Mouse (Mus musculus): ENCODE measurements around the gene Tmem53. TPM values are rescaled to one million over a fixed set of nuclear protein-coding genes. Genes with fewer than 3 reads are reported as not detected.
"Not testable (repeated sequence)": the region's sequence is repeated elsewhere in the genome, so short reads cannot be mapped to it uniquely, and the experiment has no call there.

Tmem53 gene
- polyA plus RNA-seq, 1 experiment from 2014 or later: 17.6 TPM

DNA sequence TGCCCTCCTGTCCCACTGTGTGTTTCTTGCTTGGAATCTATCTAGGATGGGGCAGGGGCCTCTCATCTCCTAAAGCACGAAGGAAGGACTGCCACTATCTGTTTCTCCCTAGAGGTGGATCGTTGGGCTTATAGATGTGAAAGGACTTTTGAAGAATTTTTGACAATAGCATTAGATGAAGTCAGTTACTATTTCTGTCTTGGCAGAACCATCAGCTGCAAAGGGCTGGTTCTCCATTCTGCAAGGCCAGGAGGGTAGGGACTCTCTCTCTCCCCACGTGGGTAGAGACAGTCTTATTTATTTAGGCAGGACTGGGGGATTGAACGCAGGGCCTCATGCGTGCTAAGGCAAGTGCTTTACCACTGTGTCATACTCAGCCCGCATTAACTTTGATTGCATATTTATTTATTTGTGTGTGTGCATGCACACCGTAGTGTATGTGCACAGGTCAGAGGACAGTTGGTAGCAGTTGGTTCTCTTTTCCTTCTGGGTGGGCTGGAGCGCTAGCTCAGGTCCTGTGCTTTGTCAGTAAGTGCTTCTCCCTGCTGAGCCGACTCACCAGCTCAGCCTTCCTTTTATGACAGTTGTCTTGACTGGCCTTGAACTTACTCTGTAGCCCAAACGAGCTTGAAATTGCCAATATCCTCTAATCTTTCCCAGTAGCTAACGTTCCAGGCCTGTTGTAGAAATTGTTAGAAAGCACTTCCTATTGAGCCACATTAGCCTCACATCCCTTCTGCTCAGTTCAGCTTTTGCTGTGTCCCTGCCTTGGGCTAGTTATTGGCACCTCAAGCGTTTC lies 1.7 kb downstream of the Tmem53 start:
- H3K9me3 ChIP-seq: no peaks in the 10 kb centered on the region
- no peak overlapping the region for H3K27ac ChIP-seq
- no peak for ATAC-seq (ENCODE audit: borderline replicate concordance, extremely low read depth, low FRiP score, low TSS enrichment)
- no peak overlapping the region for H3K9ac ChIP-seq
- H3K36me3 ChIP-seq: no peaks in the 10 kb centered on the region
- peaks cover 31% of the 10 kb centered on the region for H3K4me1 ChIP-seq
- H3K27me3 ChIP-seq: no peaks in the 10 kb centered on the region
- no peak overlapping the region for H3K4me2 ChIP-seq
- 58% methylated on average over 12 of the region's 12 CpGs for WGBS
- H3K4me3 ChIP-seq: no peak overlapping the region

GRCm38 (mm10) chr4:117254017-117254627 lies 2.4 kb downstream of the Tmem53 start:
- H3K9me3 ChIP-seq: no peaks in the 10 kb centered on the region
- H3K9ac ChIP-seq: no peak overlapping the region
- H3K4me1 ChIP-seq: peaks cover 31% of the 10 kb centered on the region
- H3K4me3 ChIP-seq: no peak overlapping the region
- no peak overlapping the region for H3K27ac ChIP-seq
- no peaks in the 10 kb centered on the region for H3K27me3 ChIP-seq
- no peak for ATAC-seq (ENCODE audit: borderline replicate concordance, extremely low read depth, low FRiP score, low TSS enrichment)
- no peak overlapping the region for H3K4me2 ChIP-seq
- 54% methylated on average over 5 of the region's 5 CpGs for WGBS
- no peaks in the 10 kb centered on the region for H3K36me3 ChIP-seq

DNA sequence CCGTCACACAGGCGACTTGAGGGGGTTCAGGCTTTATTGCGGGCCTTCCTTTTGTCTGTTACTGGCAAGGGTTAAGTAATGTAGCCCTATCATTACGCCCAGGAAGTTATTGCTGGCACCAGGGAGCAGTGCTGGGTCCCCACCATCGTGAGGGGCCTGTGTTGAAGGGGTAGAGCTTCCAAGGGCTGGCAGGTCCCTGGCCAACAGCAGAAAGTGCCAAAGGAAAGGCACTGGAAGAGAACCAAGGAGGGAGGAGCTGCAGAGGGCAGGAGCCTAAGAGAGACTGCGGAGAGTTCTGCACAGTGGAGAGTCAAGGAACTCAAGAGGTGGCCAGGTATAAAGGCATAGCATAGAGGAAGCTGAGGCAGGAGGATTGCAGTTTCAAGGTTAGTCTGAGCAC lies 2.9 kb downstream of the Tmem53 start:
- Histone ChIP-seq H3K9ac (no peak overlapping the region), H3K9me3 (no peaks in the 10 kb centered on the region), H3K27ac (no peak overlapping the region), H3K36me3 (no peaks in the 10 kb centered on the region), H3K4me1 (peaks cover 31% of the 10 kb centered on the region), H3K27me3 (no peaks in the 10 kb centered on the region), H3K4me2 (no peak overlapping the region), H3K4me3 (no peak overlapping the region)
- ATAC-seq (ENCODE audit: borderline replicate concordance, extremely low read depth, low FRiP score, low TSS enrichment): no peak
- 62% methylated on average over 6 of the region's 6 CpGs for WGBS

DNA sequence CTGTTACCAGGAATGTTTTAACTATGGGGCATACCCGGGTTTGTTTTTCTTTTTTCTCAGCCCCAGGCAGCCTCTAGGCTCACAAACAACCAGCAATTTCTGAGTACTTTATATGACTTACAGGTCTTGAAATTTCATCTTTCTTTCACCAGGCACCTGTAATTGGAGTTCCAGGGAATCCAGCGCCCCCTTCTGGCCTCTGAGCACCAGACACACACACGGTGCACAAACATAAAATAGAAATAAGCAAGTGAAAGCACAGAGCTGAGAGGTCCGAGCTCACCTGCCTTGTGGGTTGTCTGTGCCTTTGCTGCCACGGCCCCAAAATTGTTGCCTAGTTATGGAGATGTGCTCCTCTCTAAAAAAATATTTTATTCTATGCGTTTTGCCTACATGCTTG lies 8.2 kb downstream of the Tmem53 start:
- H3K9ac ChIP-seq; H3K4me1 ChIP-seq; H3K27me3 ChIP-seq; H3K4me2 ChIP-seq; ATAC-seq (ENCODE audit: borderline replicate concordance, extremely low read depth, low FRiP score, low TSS enrichment); H3K27ac ChIP-seq; H3K4me3 ChIP-seq; H3K36me3 ChIP-seq; H3K9me3 ChIP-seq: not testable (repeated sequence)
- WGBS: 74% methylated on average over 6 of the region's 6 CpGs

DNA sequence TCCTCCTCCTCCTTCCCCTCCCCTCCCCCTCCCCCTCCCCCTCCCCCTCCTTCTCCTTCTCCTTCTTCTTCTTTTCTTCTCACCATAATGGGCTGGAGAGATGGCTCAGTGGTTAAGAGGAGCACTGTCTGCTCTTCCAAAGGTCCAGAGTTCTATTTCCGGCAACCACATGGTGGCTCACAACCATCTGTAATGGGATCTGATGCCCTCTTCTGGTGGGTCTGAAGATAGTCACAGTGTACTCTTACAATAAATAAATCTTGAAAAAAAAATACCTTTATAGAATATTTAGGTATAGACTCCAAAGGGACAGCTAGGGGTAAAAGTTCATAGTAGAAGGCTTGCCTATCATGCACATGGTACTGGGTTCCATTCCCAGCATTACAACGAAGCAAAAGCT lies 9.5 kb downstream of the Tmem53 start:
- H3K4me3 ChIP-seq: no peak overlapping the region
- H3K4me1 ChIP-seq: no peaks in the 10 kb centered on the region
- no peak for ATAC-seq (ENCODE audit: borderline replicate concordance, extremely low read depth, low FRiP score, low TSS enrichment)
- H3K27ac ChIP-seq: no peak overlapping the region
- no peak overlapping the region for H3K9ac ChIP-seq
- H3K36me3 ChIP-seq: no peaks in the 10 kb centered on the region
- H3K9me3 ChIP-seq: no peaks in the 10 kb centered on the region
- no peaks in the 10 kb centered on the region for H3K27me3 ChIP-seq
- no peak overlapping the region for H3K4me2 ChIP-seq
- WGBS: 74% methylated on average over 2 of the region's 2 CpGs

GRCm38 (mm10) chr4:117262101-117262913 lies 10.6 kb downstream of the Tmem53 start:
- WGBS: 57% methylated on average over 13 of the region's 13 CpGs
- no peaks in the 10 kb centered on the region for H3K9me3 ChIP-seq
- no peak overlapping the region for H3K9ac ChIP-seq
- no peak for ATAC-seq (ENCODE audit: borderline replicate concordance, extremely low read depth, low FRiP score, low TSS enrichment)
- H3K27ac ChIP-seq: no peak overlapping the region
- H3K36me3 ChIP-seq: no peaks in the 10 kb centered on the region
- no peaks in the 10 kb centered on the region for H3K4me1 ChIP-seq
- no peak overlapping the region for H3K4me3 ChIP-seq
- no peaks in the 10 kb centered on the region for H3K27me3 ChIP-seq
- no peak overlapping the region for H3K4me2 ChIP-seq

DNA sequence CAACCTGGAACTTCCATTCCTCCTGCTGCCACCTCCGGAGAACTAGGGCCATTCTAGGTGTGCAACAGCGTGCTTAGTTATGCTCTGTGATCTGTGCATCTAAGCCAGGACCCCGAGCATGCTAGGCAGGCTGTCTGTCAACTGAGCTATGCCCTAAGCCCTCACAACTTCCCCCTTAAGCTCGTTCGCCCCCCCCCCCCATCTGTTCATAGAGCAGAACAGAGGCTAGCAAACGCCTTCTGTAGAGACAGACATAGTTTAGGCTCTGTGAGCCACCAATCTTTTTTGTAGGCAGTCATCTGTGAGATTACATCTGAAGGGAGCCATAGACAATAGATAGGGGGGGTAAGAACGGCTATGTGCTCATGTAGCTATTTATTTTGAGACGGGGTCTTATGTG lies 11.2 kb downstream of the Tmem53 start:
- Histone ChIP-seq H3K4me1 (no peaks in the 10 kb centered on the region), H3K27me3 (no peaks in the 10 kb centered on the region), H3K27ac (no peak overlapping the region), H3K4me3 (no peak overlapping the region), H3K36me3 (no peaks in the 10 kb centered on the region), H3K9ac (no peak overlapping the region), H3K4me2 (no peak overlapping the region), H3K9me3 (no peaks in the 10 kb centered on the region)
- 72% methylated on average over 8 of the region's 8 CpGs for WGBS
- no peak for ATAC-seq (ENCODE audit: borderline replicate concordance, extremely low read depth, low FRiP score, low TSS enrichment)

DNA sequence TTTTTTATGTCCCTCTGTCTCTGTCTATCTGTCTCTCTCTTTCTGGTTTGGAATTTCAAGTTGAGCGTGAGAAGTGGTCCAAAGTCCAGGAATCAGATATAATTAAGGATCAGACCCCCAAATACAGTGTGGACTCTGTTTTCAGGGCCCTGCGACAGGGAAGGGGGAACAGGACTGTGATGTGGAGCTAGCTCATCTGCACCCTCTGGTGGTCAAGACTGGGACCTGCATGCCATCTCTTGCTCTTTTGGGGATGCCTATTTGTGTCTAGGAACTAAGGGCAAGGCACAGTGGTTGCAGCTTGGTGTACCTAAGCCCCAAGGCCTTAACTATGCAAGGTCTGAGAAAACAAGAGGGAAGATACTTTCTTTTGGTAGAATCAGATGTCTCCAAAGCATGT lies 15.5 kb downstream of the Tmem53 start:
- Histone ChIP-seq H3K4me3 (no peak overlapping the region), H3K36me3 (peaks cover 9% of the 10 kb centered on the region), H3K9me3 (no peaks in the 10 kb centered on the region), H3K27me3 (no peaks in the 10 kb centered on the region), H3K27ac (no peak overlapping the region), H3K4me2 (no peak overlapping the region), H3K9ac (no peak overlapping the region), H3K4me1 (no peaks in the 10 kb centered on the region)
- WGBS: 14% methylated on average over 2 of the region's 2 CpGs
- ATAC-seq (ENCODE audit: borderline replicate concordance, extremely low read depth, low FRiP score, low TSS enrichment): no peak

DNA sequence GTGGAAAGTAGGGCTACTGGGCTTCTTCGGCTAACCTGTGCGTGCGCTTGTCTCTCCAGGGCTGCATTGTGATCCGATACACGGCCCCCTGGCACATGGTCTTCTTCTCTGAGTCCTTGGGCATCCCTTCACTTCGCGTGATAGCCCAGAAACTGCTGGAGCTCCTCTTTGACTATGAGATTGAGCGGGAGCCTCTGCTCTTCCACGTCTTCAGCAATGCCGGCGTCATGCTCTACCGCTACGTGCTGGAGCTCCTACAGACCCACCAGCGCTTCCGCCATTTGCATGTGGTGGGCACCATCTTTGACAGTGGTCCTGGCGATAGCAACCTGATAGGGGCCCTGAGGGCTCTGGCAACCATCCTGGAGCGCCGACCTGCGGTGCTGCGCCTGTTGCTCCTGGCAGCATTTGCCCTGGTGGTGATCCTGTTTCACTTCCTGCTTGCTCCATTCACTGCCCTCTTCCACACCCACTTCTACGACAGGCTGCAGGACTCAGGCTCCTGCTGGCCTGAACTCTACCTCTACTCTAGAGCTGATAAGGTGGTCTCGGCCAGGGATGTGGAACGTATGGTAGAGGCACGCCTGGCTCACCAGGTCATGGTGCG lies 16.2 kb downstream of the Tmem53 start:
- no peak for ATAC-seq (ENCODE audit: borderline replicate concordance, extremely low read depth, low FRiP score, low TSS enrichment)
- no peaks in the 10 kb centered on the region for H3K27me3 ChIP-seq
- H3K4me3 ChIP-seq: no peak overlapping the region
- peaks cover 16% of the 10 kb centered on the region for H3K36me3 ChIP-seq
- no peaks in the 10 kb centered on the region for H3K4me1 ChIP-seq
- H3K9me3 ChIP-seq: no peaks in the 10 kb centered on the region
- WGBS: 86% methylated on average over 25 of the region's 25 CpGs
- no peak overlapping the region for H3K9ac ChIP-seq
- H3K4me2 ChIP-seq: no peak overlapping the region
- no peak overlapping the region for H3K27ac ChIP-seq

- Histone ChIP-seq H3K4me3 (no peak overlapping the region), H3K36me3 (peaks cover 38% of the 10 kb centered on the region), H3K4me1 (no peaks in the 10 kb centered on the region), H3K9ac (no peak overlapping the region), H3K9me3 (0 out of 2 replicates have a peak, but pooled peaks cover 6% of the 10 kb centered on the region), H3K4me2 (no peak overlapping the region), H3K27ac (no peak overlapping the region), H3K27me3 (no peaks in the 10 kb centered on the region)
- WGBS: 10% methylated on average over 6 of the region's 6 CpGs
- ATAC-seq (ENCODE audit: borderline replicate concordance, extremely low read depth, low FRiP score, low TSS enrichment): peak; percentile 15; the same call in 1 of the 2 replicates
Observed at GRCm38 (mm10) chr4:117270278-117270677, 18.5 kb downstream of the Tmem53 start.

DNA sequence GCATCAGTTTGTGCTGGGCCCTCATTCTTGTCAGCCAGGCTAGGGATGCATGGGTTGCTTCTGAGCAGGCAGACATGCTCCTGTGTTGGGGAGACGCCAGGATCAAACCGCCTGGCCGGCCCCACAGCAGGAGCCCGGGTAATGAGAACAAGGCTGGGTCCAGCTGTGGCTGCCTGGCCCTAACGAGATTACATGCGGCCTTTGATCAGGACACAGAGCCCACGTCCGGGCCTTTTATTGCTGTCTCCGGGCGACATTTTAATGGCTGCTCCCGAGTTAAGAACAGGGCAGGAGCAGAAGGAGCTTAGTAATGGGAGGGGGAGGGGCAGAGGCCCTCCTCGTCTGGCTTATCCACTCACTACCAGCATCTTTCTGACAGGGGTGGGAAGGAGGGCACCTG lies 20.7 kb downstream of the Tmem53 start:
- no peak overlapping the region for H3K4me3 ChIP-seq
- no peak overlapping the region for H3K27ac ChIP-seq
- H3K27me3 ChIP-seq: no peaks in the 10 kb centered on the region
- H3K9ac ChIP-seq: no peak overlapping the region
- no peak for ATAC-seq (ENCODE audit: borderline replicate concordance, extremely low read depth, low FRiP score, low TSS enrichment)
- WGBS: 31% methylated on average over 12 of the region's 12 CpGs
- H3K36me3 ChIP-seq: peaks cover 60% of the 10 kb centered on the region
- H3K4me1 ChIP-seq: peaks cover 11% of the 10 kb centered on the region; the same call in 1 of the 2 replicates
- 0 out of 2 replicates have a peak, but pooled peaks cover 6% of the 10 kb centered on the region for H3K9me3 ChIP-seq
- no peak overlapping the region for H3K4me2 ChIP-seq

All from lung, embryonic 15.5 days (tissue).